ENCODE assay signal across 12 mouse cellular contexts in genomic region chr8:61628938-61629630, GRCm38 (mm10).
DNase-seq lines count a peak whose midpoint lies in the region; ATAC-seq lines count a peak whose summit lies in the region.
"Had no signal": no experiment of that assay in that cellular context is flagged by ENCODE, and none has a peak within 500 bp of the region (broad histone marks: within the 10 kb centered on the region; RNA-seq: fewer than 3 reads in every experiment).

No protein-coding gene starts in this region.

- WGBS in hindbrain, embryonic 12.5 days = 84% methylated on average over 3 of the region's 3 CpGs
- WGBS in hindbrain, embryonic 10.5 days = 86% methylated on average over 3 of the region's 3 CpGs
- 77% methylated on average over 3 of the region's 3 CpGs for WGBS in forebrain, embryonic 14.5 days
- WGBS in limb, embryonic 13.5 days = 60% methylated on average over 3 of the region's 3 CpGs
- 79% methylated on average over 3 of the region's 3 CpGs for WGBS in intestine, embryonic 15.5 days

- no peak for ATAC-seq in hindbrain, embryonic 12.5 days (ENCODE audit: low FRiP score)
- no peak; the same call in 1 of the 2 replicates for ATAC-seq in forebrain, embryonic 14.5 days
- peak; percentile 68 for ATAC-seq in limb, embryonic 13.5 days (ENCODE audit: low FRiP score, low read depth)
- ATAC-seq in granulocyte monocyte progenitor cell, adult 5-6 weeks (replicated peaks; ENCODE audit: poor library complexity, severe bottlenecking) = no peak
- ATAC-seq in intestine, embryonic 15.5 days = no peak

- no peak overlapping the region for H3K4me2 ChIP-seq in hindbrain, embryonic 12.5 days (replicated peaks)
- no peak overlapping the region for H3K4me2 ChIP-seq in forebrain, embryonic 14.5 days (ENCODE audit: low read length)
- H3K4me2 ChIP-seq in limb, embryonic 13.5 days (replicated peaks) = no peak overlapping the region
- no peak overlapping the region for H3K4me2 ChIP-seq in intestine, embryonic 15.5 days (replicated peaks)

- H3K27ac ChIP-seq in hindbrain, embryonic 12.5 days = 0 out of 2 replicates have a peak overlapping the region, but pooled peaks have one; percentile 26
- no peak overlapping the region for H3K27ac ChIP-seq in hindbrain, embryonic 10.5 days
- H3K27ac ChIP-seq in forebrain, embryonic 14.5 days (ENCODE audit: low read depth, low read length) = no peak overlapping the region
- H3K27ac ChIP-seq in limb, embryonic 13.5 days = peak overlapping the region; percentile 48
- no peak overlapping the region for H3K27ac ChIP-seq in intestine, embryonic 15.5 days

- H3K9me3 ChIP-seq in hindbrain, embryonic 12.5 days (replicated peaks) = no peaks in the 10 kb centered on the region
- no peaks in the 10 kb centered on the region for H3K9me3 ChIP-seq in hindbrain, embryonic 10.5 days
- no peaks in the 10 kb centered on the region for H3K9me3 ChIP-seq in forebrain, embryonic 14.5 days (replicated peaks; ENCODE audit: control insufficient read depth, low read length)
- H3K9me3 ChIP-seq in limb, embryonic 13.5 days = no peaks in the 10 kb centered on the region
- H3K9me3 ChIP-seq in intestine, embryonic 15.5 days = no peaks in the 10 kb centered on the region

- H3K36me3 ChIP-seq in hindbrain, embryonic 12.5 days = no peaks in the 10 kb centered on the region
- no peaks in the 10 kb centered on the region for H3K36me3 ChIP-seq in hindbrain, embryonic 10.5 days
- H3K36me3 ChIP-seq in forebrain, embryonic 14.5 days (ENCODE audit: control insufficient read depth, insufficient read depth, low read length) = no peaks in the 10 kb centered on the region
- H3K36me3 ChIP-seq in limb, embryonic 13.5 days = no peaks in the 10 kb centered on the region
- no peaks in the 10 kb centered on the region for H3K36me3 ChIP-seq in intestine, embryonic 15.5 days

- no peak for DNase-seq in hindbrain, embryonic 10.5 days (ENCODE audit: low spot score)
- DNase-seq in brain, adult 2 months (ENCODE audit: low read depth, low spot score) = peak; percentile 17
- DNase-seq in forebrain, embryonic 14.5 days (ENCODE audit: low spot score) = peak; percentile 33
- DNase-seq in ovary, postnatal 14 days (ENCODE audit: low spot score) = no peak
- DNase-seq: cerebellum, postnatal 10 days; gastrocnemius, postnatal 25 days; lung, adult 18-20 months; right cerebral cortex, postnatal 4 days had no signal

- H3K4me1 ChIP-seq in hindbrain, embryonic 12.5 days = peaks cover 10% of the 10 kb centered on the region; the same call in 1 of the 2 replicates
- peaks cover 9% of the 10 kb centered on the region for H3K4me1 ChIP-seq in hindbrain, embryonic 10.5 days (replicated peaks)
- no peaks in the 10 kb centered on the region for H3K4me1 ChIP-seq in forebrain, embryonic 14.5 days (ENCODE audit: control insufficient read depth, insufficient read depth, low read length)
- H3K4me1 ChIP-seq in limb, embryonic 13.5 days = peaks cover 33% of the 10 kb centered on the region
- no peaks in the 10 kb centered on the region for H3K4me1 ChIP-seq in intestine, embryonic 15.5 days (replicated peaks)

- H3K4me3 ChIP-seq in hindbrain, embryonic 12.5 days = no peak overlapping the region
- no peak overlapping the region for H3K4me3 ChIP-seq in hindbrain, embryonic 10.5 days
- H3K4me3 ChIP-seq in forebrain, embryonic 14.5 days (ENCODE audit: low read depth, low read length) = no peak overlapping the region
- no peak overlapping the region for H3K4me3 ChIP-seq in limb, embryonic 13.5 days
- no peak overlapping the region for H3K4me3 ChIP-seq in intestine, embryonic 15.5 days (replicated peaks)

- no peak overlapping the region for H3K9ac ChIP-seq in hindbrain, embryonic 12.5 days
- no peak overlapping the region for H3K9ac ChIP-seq in forebrain, embryonic 14.5 days (ENCODE audit: low read length)
- no peak overlapping the region for H3K9ac ChIP-seq in limb, embryonic 13.5 days
- H3K9ac ChIP-seq in intestine, embryonic 15.5 days = no peak overlapping the region

- no peaks in the 10 kb centered on the region for H3K27me3 ChIP-seq in hindbrain, embryonic 12.5 days
- H3K27me3 ChIP-seq in hindbrain, embryonic 10.5 days (ENCODE audit: insufficient read depth, poor library complexity, severe bottlenecking) = no peaks in the 10 kb centered on the region
- no peaks in the 10 kb centered on the region for H3K27me3 ChIP-seq in forebrain, embryonic 14.5 days (replicated peaks; ENCODE audit: control insufficient read depth, insufficient read depth, low read length)
- H3K27me3 ChIP-seq in limb, embryonic 13.5 days = no peaks in the 10 kb centered on the region
- H3K27me3 ChIP-seq in intestine, embryonic 15.5 days (replicated peaks) = no peaks in the 10 kb centered on the region

Comparison
In these comparisons a context has a peak if more than half of its experiments do, and no peak if none do; other contexts are left out.
1. H3K27ac ChIP-seq: peak in hindbrain, embryonic 12.5 days (single experiment) and limb, embryonic 13.5 days (single experiment); none in hindbrain, embryonic 10.5 days (single experiment), forebrain, embryonic 14.5 days (single experiment) and intestine, embryonic 15.5 days (single experiment).
2. DNase-seq: peak in brain, adult 2 months (single experiment) and forebrain, embryonic 14.5 days (single experiment); none in hindbrain, embryonic 10.5 days (single experiment) and ovary, postnatal 14 days (single experiment).